Mouse (Mus musculus) heart, adult 9 months (tissue): Measurements from ENCODE around the gene Cacna1a.

Source experiments
- DNase-seq, 2 experiments: peaks; one replicate each; pipeline ENCODE4 v3.0.0; 2022; ENCODE audit warnings: low spot score in 2 of 2

Gene Cacna1a

GRCm38 (mm10) chr8:84637946-84638554 lies 249.8 kb downstream of the Cacna1a start:
- DNase-seq = no peak

GRCm38 (mm10) chr8:84638555-84639161 lies 250.4 kb downstream of the Cacna1a start:
- DNase-seq = peak in 1 of 2 experiments; percentile 51

DNA sequence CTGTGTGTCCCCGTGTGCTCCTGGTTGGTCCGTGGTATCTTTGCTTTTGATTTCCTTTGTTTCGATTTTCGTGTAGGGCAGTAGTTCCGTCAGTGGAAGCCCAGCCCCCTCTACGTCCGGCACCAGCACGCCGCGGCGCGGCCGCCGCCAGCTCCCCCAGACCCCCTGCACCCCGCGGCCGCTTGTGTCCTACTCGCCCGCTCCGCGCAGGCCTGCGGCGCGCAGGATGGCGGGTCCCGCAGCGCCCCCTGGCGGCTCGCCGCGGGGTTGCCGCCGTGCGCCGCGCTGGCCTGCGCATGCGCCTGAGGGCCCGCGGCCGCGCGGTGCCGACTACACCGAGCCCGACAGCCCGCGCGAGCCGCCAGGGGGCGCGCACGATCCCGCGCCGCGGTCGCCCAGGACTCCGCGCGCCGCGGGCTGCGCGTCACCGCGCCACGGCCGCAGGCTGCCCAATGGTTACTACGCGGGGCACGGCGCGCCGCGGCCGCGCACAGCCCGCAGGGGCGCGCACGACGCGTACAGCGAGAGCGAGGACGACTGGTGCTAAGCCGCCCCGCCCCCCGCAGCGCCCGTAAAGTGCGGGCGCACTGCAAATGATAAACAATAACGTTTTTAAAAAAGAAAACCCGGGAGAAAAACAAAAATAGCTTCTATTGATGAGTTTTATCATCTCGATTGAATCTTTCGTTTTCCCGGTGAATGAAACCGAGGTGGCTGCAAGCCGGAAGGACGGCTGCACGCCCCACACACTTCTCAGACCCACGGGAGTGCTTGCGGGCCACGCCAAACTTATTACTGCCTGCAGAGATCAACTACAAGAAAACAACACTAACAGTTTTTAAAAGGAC lies 251.1 kb downstream of the Cacna1a start:
- peak; percentile 94 to 95 for DNase-seq

- no peak for DNase-seq
Measured at GRCm38 (mm10) chr8:84640010-84640588, 251.9 kb downstream of the Cacna1a start.

- no peak for DNase-seq
Measured at GRCm38 (mm10) chr8:84640617-84641294, 252.5 kb downstream of the Cacna1a start.

DNA sequence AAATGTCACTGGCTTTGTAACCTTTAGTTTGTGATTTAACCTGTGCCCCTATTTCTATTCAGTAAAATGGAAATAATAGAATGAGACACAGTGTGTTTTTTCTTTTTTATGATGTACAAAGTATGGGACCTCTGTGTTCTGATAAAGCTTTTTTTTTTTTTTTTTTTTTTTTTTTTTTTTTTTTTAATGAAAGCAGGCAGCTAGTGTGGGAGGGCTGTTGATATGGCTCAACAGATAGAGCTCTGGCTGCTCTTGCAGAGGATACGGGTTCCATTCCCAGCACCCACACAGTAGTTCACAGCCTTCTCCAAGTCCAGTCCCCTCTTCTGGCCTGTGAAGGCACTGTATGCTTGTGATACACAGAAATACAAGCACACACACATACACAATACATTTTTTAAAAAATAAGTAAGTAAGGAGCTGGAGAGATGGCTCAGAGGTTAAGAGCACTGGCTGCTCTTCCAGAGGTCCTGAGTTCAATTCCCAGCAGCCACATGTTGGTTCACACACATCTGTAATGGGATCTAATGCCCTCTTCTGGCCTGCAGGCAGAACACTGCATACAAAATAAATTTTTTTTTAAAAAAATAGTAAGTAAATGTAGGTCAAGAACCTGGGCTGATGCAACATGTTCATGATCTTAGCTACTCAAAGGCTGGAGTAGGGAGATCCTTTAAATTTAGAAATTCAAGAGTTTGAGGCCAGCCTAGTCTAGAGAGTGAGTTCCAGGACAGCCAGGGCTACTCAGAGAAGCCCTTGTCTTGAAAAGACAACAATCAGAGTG lies 253.5 kb downstream of the Cacna1a start:
- no peak for DNase-seq

GRCm38 (mm10) chr8:84643019-84643418 lies 254.8 kb downstream of the Cacna1a start:
- DNase-seq = no peak

DNA sequence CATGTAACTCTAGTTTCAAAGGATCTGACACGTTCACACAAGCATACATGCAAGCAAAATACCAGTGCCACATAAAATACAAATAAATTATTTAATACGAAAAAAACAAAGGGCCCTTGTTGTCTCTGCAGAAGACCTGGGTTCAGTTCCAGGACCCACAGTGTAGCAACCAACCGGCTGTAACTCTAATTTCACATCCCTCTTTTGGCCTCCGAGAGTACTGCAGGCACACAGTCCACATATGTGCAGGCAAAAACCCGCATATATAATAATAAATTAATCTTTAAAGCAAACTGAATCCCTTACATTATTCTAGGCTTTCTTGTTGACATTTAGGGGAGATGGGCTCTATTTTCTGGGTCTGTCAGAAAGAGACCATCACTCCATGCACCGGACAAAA lies 258.6 kb downstream of the Cacna1a start:
- no peak for DNase-seq

- no peak for DNase-seq
Measured at GRCm38 (mm10) chr8:84647461-84647901, 259.2 kb downstream of the Cacna1a start.

DNA sequence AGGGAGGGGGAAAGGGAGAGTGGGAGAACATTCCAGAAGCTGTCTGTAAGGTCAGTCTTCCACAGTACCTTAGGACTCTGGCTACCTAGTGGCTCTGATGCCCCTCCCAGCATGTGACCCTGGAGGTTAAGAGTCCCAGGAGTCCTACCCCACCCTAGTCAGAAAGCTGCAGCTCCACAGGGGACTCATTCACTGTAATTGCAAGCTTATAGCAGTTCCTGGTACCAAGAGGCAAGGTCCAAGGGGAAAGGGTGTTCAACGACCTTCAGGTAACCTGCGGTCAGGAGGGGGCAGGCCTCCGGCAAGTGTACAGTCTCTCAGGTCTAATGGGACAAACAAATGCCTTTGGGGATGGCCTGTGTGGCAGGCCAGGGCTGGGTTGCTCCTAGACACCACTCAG lies 262.0 kb downstream of the Cacna1a start:
- no peak for DNase-seq

DNA sequence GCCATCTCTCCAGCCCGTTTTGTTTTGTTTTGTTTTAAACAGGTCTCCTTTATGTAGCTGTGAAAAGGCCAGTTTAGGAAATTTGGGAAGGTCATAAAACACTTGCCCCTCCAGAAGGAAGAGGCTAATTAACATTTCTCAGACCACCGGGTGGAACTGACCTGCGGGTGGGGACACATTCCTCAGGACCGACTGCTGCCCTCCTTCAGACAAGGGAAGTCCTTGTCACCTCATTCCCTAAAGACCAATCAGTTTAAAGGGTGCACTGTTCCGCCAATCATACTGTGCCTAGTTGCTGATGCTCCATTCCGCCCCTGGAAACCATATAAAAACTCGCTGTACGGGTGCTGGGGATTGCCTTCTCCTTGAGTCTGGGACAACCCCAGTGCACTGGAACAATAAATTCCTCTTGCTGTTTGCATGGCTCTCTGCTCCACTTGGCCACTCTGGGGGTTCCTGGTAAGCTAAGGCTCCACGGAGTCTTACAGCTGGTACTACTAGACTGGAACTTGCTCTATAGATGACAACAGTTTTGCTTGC lies 264.9 kb downstream of the Cacna1a start:
- DNase-seq = no peak

GRCm38 (mm10) chr8:84654597-84654996 lies 266.4 kb downstream of the Cacna1a start:
- no peak for DNase-seq

- no peak for DNase-seq
Measured at GRCm38 (mm10) chr8:84655336-84656190, 267.3 kb downstream of the Cacna1a start.

DNA sequence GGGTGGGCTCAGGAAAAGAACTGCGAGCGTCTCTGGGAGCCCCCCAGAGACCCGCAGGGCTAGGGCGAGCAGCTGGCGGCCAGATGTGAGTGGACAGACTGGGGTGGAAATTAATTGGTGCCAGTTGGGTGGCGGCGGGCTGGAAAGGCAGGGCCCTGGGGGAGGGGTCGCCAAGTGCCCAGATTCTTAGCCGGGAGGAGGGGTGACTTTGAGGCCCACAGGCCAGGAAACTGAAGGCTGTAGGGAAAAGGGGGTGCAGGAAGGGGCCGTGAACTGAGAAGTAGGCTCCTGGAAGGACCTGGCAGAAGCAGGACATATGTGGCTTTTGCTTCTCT lies 267.9 kb downstream of the Cacna1a start:
- no peak for DNase-seq

- DNase-seq = peak; percentile 88 to 94
Measured at GRCm38 (mm10) chr8:84656641-84657126, 268.4 kb downstream of the Cacna1a start.

GRCm38 (mm10) chr8:84657203-84657602 lies 269.0 kb downstream of the Cacna1a start:
- no peak for DNase-seq

DNA sequence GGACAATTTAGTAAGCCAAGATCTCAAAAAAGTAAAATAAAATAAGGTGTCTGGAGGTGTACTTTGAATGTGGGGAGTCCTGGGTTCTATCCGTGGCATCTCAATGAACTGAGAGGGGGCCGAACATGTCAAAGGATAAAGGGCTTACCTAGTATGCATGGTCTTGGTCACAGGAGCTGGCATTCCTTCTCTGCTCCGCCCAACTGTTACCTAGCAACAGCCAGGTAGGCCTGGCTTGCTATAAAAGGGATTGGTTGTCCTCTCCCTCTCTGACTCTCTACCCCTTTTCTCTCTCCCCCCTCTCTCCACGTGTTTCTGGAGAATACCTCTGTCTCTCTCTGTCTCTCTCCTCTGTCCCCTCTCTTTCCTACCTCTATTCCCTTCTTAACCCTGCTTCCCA lies 269.4 kb downstream of the Cacna1a start:
- DNase-seq = no peak

- DNase-seq = no peak
Measured at GRCm38 (mm10) chr8:84658951-84659350, 270.7 kb downstream of the Cacna1a start.

DNA sequence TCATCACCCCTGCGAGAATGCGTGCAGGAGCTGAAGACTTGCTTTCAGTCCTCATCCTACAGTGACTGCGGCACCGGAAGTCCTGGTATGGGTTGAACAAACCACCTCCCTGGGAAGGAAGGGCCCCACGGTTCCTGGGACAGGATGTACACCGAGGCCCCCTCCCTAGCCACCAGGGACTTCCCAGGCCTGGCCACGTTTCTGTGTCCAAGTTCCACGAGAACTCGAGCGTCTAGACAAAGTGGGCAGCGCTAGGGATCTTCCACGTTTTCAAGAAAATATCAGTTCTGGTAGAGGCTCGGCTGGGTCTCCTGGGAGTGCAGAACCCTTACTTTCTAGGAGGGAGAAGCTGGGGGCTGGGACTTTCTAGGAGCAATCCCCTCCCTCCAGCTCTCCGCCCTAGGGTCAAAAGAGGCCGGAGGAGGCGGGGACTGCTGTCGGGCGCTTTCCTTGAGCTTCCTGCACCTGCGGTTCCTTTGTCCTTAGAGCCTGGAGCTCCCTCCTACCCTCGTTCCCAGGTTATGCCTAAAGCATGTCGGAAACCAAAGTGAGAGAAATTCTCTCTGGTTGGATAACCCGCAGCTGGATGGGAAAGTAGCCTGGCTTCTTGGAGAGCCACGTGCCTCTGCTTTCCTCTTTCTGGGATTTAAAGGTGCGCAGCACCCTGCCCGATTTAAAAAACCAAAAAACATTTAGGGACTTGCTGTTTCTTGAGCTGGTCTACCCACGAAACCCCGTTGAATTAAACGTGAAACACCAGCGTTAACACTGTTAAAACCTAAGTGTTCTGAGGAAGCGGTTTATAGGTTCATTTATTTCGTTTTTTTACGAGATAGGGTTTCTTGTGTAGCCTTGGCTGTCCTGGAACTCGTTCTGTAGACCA lies 271.9 kb downstream of the Cacna1a start:
- peak; percentile 82 to 90 for DNase-seq
